Mouse (Mus musculus) testis, adult 2 months (tissue): ENCODE results near the gene Flt1.

Source experiments
- CTCF ChIP-seq: fragments of 200-500 bp; IDR thresholded peaks from 2 replicates; pipeline ENCODE4 v1.5.1; 2012; ENCODE audit warnings: low read depth, mild to moderate bottlenecking, inconsistent platforms, low read length, moderate library complexity; ENCODE audit not compliant: control insufficient read depth, insufficient read depth, insufficient replicate concordance
- POLR2A ChIP-seq: fragments of 200-500 bp; IDR thresholded peaks from 2 replicates; pipeline ENCODE4 v1.6.1; 2012; ENCODE audit warnings: low read depth, mild to moderate bottlenecking, inconsistent platforms, low read length, moderate library complexity; ENCODE audit not compliant: control insufficient read depth

GRCm38 (mm10) chr5:147671765-147672424 lies 53.9 kb downstream of the Flt1 start:
- TF ChIP-seq POLR2A (no peak), CTCF (no peak)
